Mouse (Mus musculus) intestine, embryonic 14.5 days (tissue): ENCODE data around the gene Cyp24a1. TPM values are rescaled to one million over a fixed set of nuclear protein-coding genes. Genes with fewer than 3 reads are reported as not detected.

ENCODE experiments used
- ATAC-seq: fragments of 200-750 bp; cut with Nextera tagmentation; replicated peaks from 2 replicates; pipeline ENCODE4 v1.8.0; 2017; ENCODE audit warnings: low read depth, moderate number of reproducible peaks, moderate TSS enrichment, moderate library complexity; ENCODE audit not compliant: low FRiP score, low TSS enrichment
- DNase-seq: peaks from one replicate; pipeline ENCODE4 v3.0.0-alpha.2; 2018; ENCODE audit warnings: low spot score
- H3K27ac ChIP-seq: fragments of 300-500 bp; sonication (generic); 2 replicates; pipeline ENCODE4 v1.5.1; 2014; ENCODE audit warnings: low read depth, mild to moderate bottlenecking, control low read depth
- H3K27me3 ChIP-seq: fragments of 300-500 bp; sonication (generic); replicated peaks from 2 replicates; pipeline ENCODE4 v1.6.1; 2014; ENCODE audit warnings: low read length, control low read depth; ENCODE audit not compliant: control insufficient read depth, insufficient read depth
- H3K36me3 ChIP-seq: fragments of 300-500 bp; sonication (generic); 2 replicates; pipeline ENCODE4 v1.6.1; 2014; ENCODE audit warnings: low read length, control low read depth; ENCODE audit not compliant: control insufficient read depth, insufficient read depth
- H3K4me1 ChIP-seq: fragments of 300-500 bp; sonication (generic); replicated peaks from 2 replicates; pipeline ENCODE4 v1.6.1; 2014; ENCODE audit warnings: low read length, control low read depth, mixed read lengths; ENCODE audit not compliant: control insufficient read depth, insufficient read depth
- H3K4me2 ChIP-seq: fragments of 300-500 bp; sonication (generic); 2 replicates; pipeline ENCODE4 v1.6.1; 2014; ENCODE audit warnings: low read length
- H3K4me3 ChIP-seq: fragments of 300-500 bp; sonication (generic); 2 replicates; pipeline ENCODE4 v1.5.1; 2014; ENCODE audit warnings: low read depth, low read length, control low read depth, mixed read lengths
- H3K9ac ChIP-seq: fragments of 300-500 bp; sonication (generic); 2 replicates; pipeline ENCODE4 v1.6.1; 2014; ENCODE audit warnings: mild to moderate bottlenecking, low read length
- H3K9me3 ChIP-seq: fragments of 300-500 bp; sonication (generic); 2 replicates; pipeline ENCODE4 v1.6.1; 2016; ENCODE audit warnings: low read length, control low read depth; ENCODE audit not compliant: control insufficient read depth
- WGBS: fragments of 180-500 bp; shearing (Covaris S2); extraction: QIAGEN DNeasy Blood & Tissue Kit; methylation state at CpG from one replicate; pipeline ENCODE4 v1.1.7; 2014; 5-methylcytosine and 5-hydroxymethylcytosine counted together
- polyA plus RNA-seq: library from polyadenylated mRNA; unstranded; fragments of >200 nt; fragmentation: Nextera tagmentation; extraction: Ambion mirVana; gene quantifications from 2 replicates; pipeline ENCODE4 v1.2.1, GENCODE M21; 2014

The Cyp24a1 gene
- polyA plus RNA-seq, 1 experiment from 2014 or later: not detected

GRCm38 (mm10) chr2:170507734-170508133, 10.8 kb upstream of the Cyp24a1 start:
- Histone ChIP-seq H3K9me3 (no peaks in the 10 kb centered on the region), H3K27me3 (no peaks in the 10 kb centered on the region), H3K4me3 (no peak overlapping the region), H3K9ac (no peak overlapping the region), H3K4me2 (no peak overlapping the region), H3K36me3 (no peaks in the 10 kb centered on the region), H3K4me1 (peaks cover 14% of the 10 kb centered on the region; the same call in 1 of the 2 replicates), H3K27ac (no peak overlapping the region)
- ATAC-seq (no peak), DNase-seq (peak; percentile 90)
- 9% methylated on average over 10 of the region's 10 CpGs for WGBS

- Histone ChIP-seq H3K27ac (no peak overlapping the region), H3K9me3 (no peaks in the 10 kb centered on the region), H3K36me3 (no peaks in the 10 kb centered on the region), H3K4me1 (0 out of 2 replicates have a peak, but pooled peaks cover 2% of the 10 kb centered on the region), H3K4me3 (no peak overlapping the region), H3K9ac (no peak overlapping the region), H3K4me2 (no peak overlapping the region), H3K27me3 (peaks cover 1% of the 10 kb centered on the region)
- WGBS: 31% methylated on average over 4 of the region's 4 CpGs
- ATAC-seq (no peak), DNase-seq (no peak)
These were observed 7.0 kb upstream of the Cyp24a1 start for GRCm38 (mm10) chr2:170503983-170504382.

- 36% methylated on average over 8 of the region's 8 CpGs for WGBS
- ATAC-seq: no peak
- no peak for DNase-seq
- H3K4me2 ChIP-seq: no peak overlapping the region
- H3K4me1 ChIP-seq: no peaks in the 10 kb centered on the region
- no peak overlapping the region for H3K4me3 ChIP-seq
- H3K27me3 ChIP-seq: peaks cover 8% of the 10 kb centered on the region
- no peaks in the 10 kb centered on the region for H3K9me3 ChIP-seq
- H3K27ac ChIP-seq: no peak overlapping the region
- H3K36me3 ChIP-seq: no peaks in the 10 kb centered on the region
- H3K9ac ChIP-seq: no peak overlapping the region
These were observed 6.4 kb upstream of the Cyp24a1 start for GRCm38 (mm10) chr2:170503343-170503742.

- Histone ChIP-seq H3K9me3 (no peaks in the 10 kb centered on the region), H3K4me3 (no peak overlapping the region), H3K4me1 (peaks cover 10% of the 10 kb centered on the region), H3K4me2 (no peak overlapping the region), H3K36me3 (no peaks in the 10 kb centered on the region), H3K27me3 (peaks cover 61% of the 10 kb centered on the region), H3K9ac (no peak overlapping the region), H3K27ac (no peak overlapping the region)
- no peak for DNase-seq
- 18% methylated on average over 8 of the region's 8 CpGs for WGBS
- no peak for ATAC-seq
These were observed 1.1 kb upstream of the Cyp24a1 start for GRCm38 (mm10) chr2:170498011-170498410.

GRCm38 (mm10) chr2:170496154-170496930, 603 bp downstream of the Cyp24a1 start, which contains the start of gene Pfdn4:
Gene Pfdn4 (plus strand): TSS chr2:170496428.
- no peak for ATAC-seq
- Histone ChIP-seq H3K27ac (no peak within 1 kb of the TSS), H3K4me3 (peak within 1 kb of the TSS; percentile 13), H3K4me2 (peak within 1 kb of the TSS; percentile 38), H3K36me3 (no peaks in the 10 kb centered on the region), H3K9ac (no peak within 1 kb of the TSS), H3K27me3 (peaks cover 65% of the 10 kb centered on the region), H3K4me1 (peaks cover 10% of the 10 kb centered on the region), H3K9me3 (no peaks in the 10 kb centered on the region)
- peak; percentile 77 for DNase-seq
- under 1% methylated on average over 46 of the region's 46 CpGs for WGBS

GRCm38 (mm10) chr2:170494784-170495710, 1.9 kb downstream of the Cyp24a1 start:
- peak overlapping the region; percentile 2; the same call in 1 of the 2 replicates for H3K4me3 ChIP-seq
- no peak overlapping the region for H3K9ac ChIP-seq
- 6% methylated on average over 31 of the region's 31 CpGs for WGBS
- no peak overlapping the region for H3K4me2 ChIP-seq
- ATAC-seq (no peak), DNase-seq (peak; percentile 64)
- H3K27me3 ChIP-seq: peaks cover 65% of the 10 kb centered on the region
- no peaks in the 10 kb centered on the region for H3K9me3 ChIP-seq
- no peak overlapping the region for H3K27ac ChIP-seq
- no peaks in the 10 kb centered on the region for H3K36me3 ChIP-seq
- H3K4me1 ChIP-seq: peaks cover 10% of the 10 kb centered on the region

- Histone ChIP-seq H3K36me3 (no peaks in the 10 kb centered on the region), H3K9me3 (no peaks in the 10 kb centered on the region), H3K27me3 (peaks cover 8% of the 10 kb centered on the region; the same call in 1 of the 2 replicates), H3K9ac (no peak overlapping the region), H3K4me3 (no peak overlapping the region), H3K4me1 (no peaks in the 10 kb centered on the region), H3K27ac (no peak overlapping the region), H3K4me2 (no peak overlapping the region)
- no peak for ATAC-seq
- DNase-seq: no peak
- WGBS: 62% methylated on average over 26 of the region's 26 CpGs
These were observed 8.9 kb downstream of the Cyp24a1 start for GRCm38 (mm10) chr2:170487890-170488502.

GRCm38 (mm10) chr2:170487202-170487601, 9.7 kb downstream of the Cyp24a1 start:
- Histone ChIP-seq H3K4me3 (no peak overlapping the region), H3K9ac (no peak overlapping the region), H3K36me3 (no peaks in the 10 kb centered on the region), H3K27ac (no peak overlapping the region), H3K27me3 (0 out of 2 replicates have a peak, but pooled peaks cover 4% of the 10 kb centered on the region), H3K4me2 (no peak overlapping the region), H3K9me3 (no peaks in the 10 kb centered on the region), H3K4me1 (no peaks in the 10 kb centered on the region)
- ATAC-seq (no peak), DNase-seq (no peak)
- 80% methylated on average over 7 of the region's 7 CpGs for WGBS
